Mouse (Mus musculus) forebrain, embryonic 14.5 days (tissue): ENCODE measurements around the gene Aes. TPM values are rescaled to one million over a fixed set of nuclear protein-coding genes. Genes with fewer than 3 reads are reported as not detected.

Source experiments
- polyA plus RNA-seq: library from polyadenylated mRNA; unstranded; fragments of >200 nt; fragmentation: Nextera tagmentation; extraction: Ambion mirVana; gene quantifications from 2 replicates; pipeline ENCODE4 v1.2.1, GENCODE M21; 2014

Gene Aes
- polyA plus RNA-seq, 1 experiment from 2014 or later, result 415 TPM

Other genes starting within 250 kb of the Aes start
- gene Cactin, start 238.4 kb upstream of the Aes start, polyA plus RNA-seq, result 16.8 and 22.2 TPM in 2 replicates
- 2.9 and 4.1 TPM in 2 replicates for gene Tbxa2r, start 230.8 kb upstream of the Aes start, polyA plus RNA-seq
- not detected in 2 replicates for gene Gipc3, start 216.2 kb upstream of the Aes start, polyA plus RNA-seq
- gene Hmg20b, start 209.0 kb upstream of the Aes start, polyA plus RNA-seq, result 42.5 and 44.4 TPM in 2 replicates
- 4.1 and 4.9 TPM in 2 replicates for gene Mfsd12, start 202.0 kb upstream of the Aes start, polyA plus RNA-seq
- gene 4930404N11Rik, start 193.7 kb upstream of the Aes start, polyA plus RNA-seq, result 0.33 TPM in 1 of 2 replicates, not detected in the other
- 101 and 109 TPM in 2 replicates for gene Fzr1, start 181.0 kb upstream of the Aes start, polyA plus RNA-seq
- 78.7 and 78.8 TPM in 2 replicates for gene Dohh, start 175.1 kb upstream of the Aes start, polyA plus RNA-seq
- 3.6 and 4.8 TPM in 2 replicates for gene Gm48551, start 175.0 kb upstream of the Aes start, polyA plus RNA-seq
- 0.65 and 0.69 TPM in 2 replicates for gene Gm48552, start 170.5 kb upstream of the Aes start, polyA plus RNA-seq
- gene Smim24, start 166.4 kb upstream of the Aes start, polyA plus RNA-seq, result 1.5 and 2.0 TPM in 2 replicates
- 16.6 and 17.9 TPM in 2 replicates for gene Nfic, start 103.9 kb upstream of the Aes start, polyA plus RNA-seq
- gene Celf5, start 76.8 kb upstream of the Aes start, polyA plus RNA-seq, result 57.9 and 69.6 TPM in 2 replicates
- 36.8 and 52.0 TPM in 2 replicates for gene Ncln, start 63.1 kb upstream of the Aes start, polyA plus RNA-seq
- gene S1pr4, start 59.4 kb upstream of the Aes start, polyA plus RNA-seq, result 0.26 and 0.53 TPM in 2 replicates
- gene Gna15, start 35.3 kb upstream of the Aes start, polyA plus RNA-seq, result 0.90 and 1.2 TPM in 2 replicates
- gene Gna11, start 14.3 kb upstream of the Aes start, polyA plus RNA-seq, result 97.6 and 98.9 TPM in 2 replicates
- gene Tle2, start 15.1 kb downstream of the Aes start, polyA plus RNA-seq, result 12.0 and 17.2 TPM in 2 replicates
- 2.4 and 2.5 TPM in 2 replicates for gene Tle6, start 41.6 kb downstream of the Aes start, polyA plus RNA-seq
- 0.81 and 1.0 TPM in 2 replicates for gene BC025920, start 46.8 kb downstream of the Aes start, polyA plus RNA-seq
- 46.0 and 47.4 TPM in 2 replicates for gene Sirt6, start 68.3 kb downstream of the Aes start, polyA plus RNA-seq
- 5.2 and 6.3 TPM in 2 replicates for gene Ankrd24, start 69.1 kb downstream of the Aes start, polyA plus RNA-seq
- 5.1 and 7.1 TPM in 2 replicates for gene Gm10778, start 89.6 kb downstream of the Aes start, polyA plus RNA-seq
- 20.4 and 22.1 TPM in 2 replicates for gene Zfp433, start 145.3 kb downstream of the Aes start, polyA plus RNA-seq
- gene Gm3055, start 211.7 kb downstream of the Aes start, polyA plus RNA-seq, result 20.4 and 26.3 TPM in 2 replicates